Mouse (Mus musculus) forebrain, embryonic 10.5 days (tissue): Measurements from ENCODE around the gene Gm20425. TPM values are rescaled to one million over a fixed set of nuclear protein-coding genes. Genes with fewer than 3 reads are reported as not detected.

ENCODE experiments used
- DNase-seq: peaks from one replicate; pipeline ENCODE4 v3.0.0-alpha.2; 2017; ENCODE audit warnings: low spot score; ENCODE audit errors: extremely low spot score
- H3K27ac ChIP-seq: fragments of 300-500 bp; sonication (generic); 2 replicates; pipeline ENCODE4 v1.5.1; 2016; ENCODE audit warnings: mild to moderate bottlenecking
- H3K27me3 ChIP-seq: fragments of 300-500 bp; sonication (generic); 2 replicates; pipeline ENCODE4 v1.6.1; 2016; ENCODE audit warnings: mild to moderate bottlenecking; ENCODE audit not compliant: poor library complexity, severe bottlenecking
- H3K36me3 ChIP-seq: fragments of 300-500 bp; sonication (generic); replicated peaks from 2 replicates; pipeline ENCODE4 v1.6.1; 2016; ENCODE audit warnings: mild to moderate bottlenecking, moderate library complexity
- H3K4me1 ChIP-seq: fragments of 300-500 bp; sonication (generic); 2 replicates; pipeline ENCODE4 v1.6.1; 2016
- H3K4me3 ChIP-seq: fragments of 300-500 bp; sonication (generic); 2 replicates; pipeline ENCODE4 v1.5.1; 2016; ENCODE audit warnings: mild to moderate bottlenecking, moderate library complexity
- H3K9me3 ChIP-seq: fragments of 300-500 bp; sonication (generic); 2 replicates; pipeline ENCODE4 v1.6.1; 2016; ENCODE audit warnings: mild to moderate bottlenecking, moderate library complexity
- WGBS: fragments of 180-500 bp; shearing (Covaris S2); methylation state at CpG from one replicate; pipeline ENCODE4 v1.1.7; 2016; 5-methylcytosine and 5-hydroxymethylcytosine counted together
- polyA plus RNA-seq: library from polyadenylated mRNA; unstranded; fragments of >200 nt; fragmentation: Nextera tagmentation; extraction: Ambion mirVana; gene quantifications from 2 replicates; pipeline ENCODE4 v1.2.1, GENCODE M21; 2016

Gm20425 gene
- polyA plus RNA-seq, 1 experiment from 2014 or later: not detected

GRCm38 (mm10) chr9:103234059-103234458 is 4.0 kb upstream of the Gm20425 start:
- no peak overlapping the region for H3K27ac ChIP-seq
- no peaks in the 10 kb centered on the region for H3K36me3 ChIP-seq
- no peak for DNase-seq
- H3K4me1 ChIP-seq: peaks cover 16% of the 10 kb centered on the region
- 87% methylated on average over 7 of the region's 7 CpGs for WGBS
- H3K27me3 ChIP-seq: no peaks in the 10 kb centered on the region
- no peaks in the 10 kb centered on the region for H3K9me3 ChIP-seq
- H3K4me3 ChIP-seq: no peak overlapping the region

- Histone ChIP-seq H3K9me3 (no peaks in the 10 kb centered on the region), H3K36me3 (no peaks in the 10 kb centered on the region), H3K4me3 (no peak overlapping the region), H3K27ac (no peak overlapping the region), H3K4me1 (peaks cover 16% of the 10 kb centered on the region), H3K27me3 (no peaks in the 10 kb centered on the region)
- WGBS: 71% methylated on average over 7 of the region's 7 CpGs
- no peak for DNase-seq
Measured at GRCm38 (mm10) chr9:103233006-103233395, 2.9 kb upstream of the Gm20425 start.

GRCm38 (mm10) chr9:103232232-103233005 is 2.3 kb upstream of the Gm20425 start:
- Histone ChIP-seq H3K4me1 (peaks cover 16% of the 10 kb centered on the region), H3K36me3 (no peaks in the 10 kb centered on the region), H3K27me3 (no peaks in the 10 kb centered on the region), H3K9me3 (no peaks in the 10 kb centered on the region), H3K4me3 (no peak overlapping the region), H3K27ac (no peak overlapping the region)
- no peak for DNase-seq
- whole genome bisulfite sequencing: 87% methylated on average over 7 of the region's 7 CpGs

GRCm38 (mm10) chr9:103229037-103229867 is 855 bp downstream of the Gm20425 start:
- DNase-seq: no peak
- Histone ChIP-seq H3K27me3 (no peaks in the 10 kb centered on the region), H3K4me3 (no peak overlapping the region), H3K4me1 (peaks cover 10% of the 10 kb centered on the region), H3K27ac (no peak overlapping the region), H3K36me3 (no peaks in the 10 kb centered on the region), H3K9me3 (no peaks in the 10 kb centered on the region)
- WGBS: 90% methylated on average over 15 of the region's 15 CpGs

GRCm38 (mm10) chr9:103228370-103229003 is 1.6 kb downstream of the Gm20425 start:
- WGBS: 92% methylated on average over 13 of the region's 13 CpGs
- H3K27ac ChIP-seq: no peak overlapping the region
- no peak overlapping the region for H3K4me3 ChIP-seq
- no peak for DNase-seq
- H3K9me3 ChIP-seq: no peaks in the 10 kb centered on the region
- H3K4me1 ChIP-seq: peaks cover 10% of the 10 kb centered on the region
- no peaks in the 10 kb centered on the region for H3K27me3 ChIP-seq
- H3K36me3 ChIP-seq: no peaks in the 10 kb centered on the region

- H3K27me3 ChIP-seq: no peaks in the 10 kb centered on the region
- no peaks in the 10 kb centered on the region for H3K9me3 ChIP-seq
- H3K4me1 ChIP-seq: peaks cover 10% of the 10 kb centered on the region
- H3K27ac ChIP-seq: no peak overlapping the region
- 92% methylated on average over 16 of the region's 16 CpGs for WGBS
- DNase-seq: no peak
- no peaks in the 10 kb centered on the region for H3K36me3 ChIP-seq
- H3K4me3 ChIP-seq: no peak overlapping the region
Measured at GRCm38 (mm10) chr9:103227760-103228159, 2.3 kb downstream of the Gm20425 start.

- Histone ChIP-seq H3K27ac (no peak overlapping the region), H3K36me3 (no peaks in the 10 kb centered on the region), H3K4me1 (peaks cover 10% of the 10 kb centered on the region), H3K27me3 (no peaks in the 10 kb centered on the region), H3K4me3 (no peak overlapping the region), H3K9me3 (no peaks in the 10 kb centered on the region)
- WGBS: 95% methylated on average over 15 of the region's 15 CpGs
- no peak for DNase-seq
Measured at GRCm38 (mm10) chr9:103226806-103227205, 3.3 kb downstream of the Gm20425 start.

GRCm38 (mm10) chr9:103225464-103225863 is 4.6 kb downstream of the Gm20425 start:
- 64% methylated on average over 3 of the region's 3 CpGs for WGBS
- Histone ChIP-seq H3K4me1 (peaks cover 6% of the 10 kb centered on the region), H3K9me3 (no peaks in the 10 kb centered on the region), H3K4me3 (no peak overlapping the region), H3K27me3 (no peaks in the 10 kb centered on the region), H3K36me3 (no peaks in the 10 kb centered on the region), H3K27ac (no peak overlapping the region)
- no peak for DNase-seq

- 90% methylated on average over 7 of the region's 7 CpGs for WGBS
- no peak overlapping the region for H3K4me3 ChIP-seq
Measured at GRCm38 (mm10) chr9:103224721-103225120, 5.4 kb downstream of the Gm20425 start.

GRCm38 (mm10) chr9:103214281-103214680 is 15.8 kb downstream of the Gm20425 start:
- Histone ChIP-seq H3K27ac (no peak overlapping the region), H3K4me1 (peaks cover under 1% of the 10 kb centered on the region), H3K36me3 (no peaks in the 10 kb centered on the region), H3K4me3 (no peak overlapping the region), H3K27me3 (no peaks in the 10 kb centered on the region; the same call in 1 of the 2 replicates), H3K9me3 (no peaks in the 10 kb centered on the region)
- WGBS: 81% methylated on average over 6 of the region's 6 CpGs
- no peak for DNase-seq

More at GRCm38 (mm10) chr9:103224721-103225120, 5.4 kb downstream of the Gm20425 start:
- H3K27ac ChIP-seq: no peak overlapping the region
- H3K36me3 ChIP-seq: no peaks in the 10 kb centered on the region
- DNase-seq: no peak
- H3K4me1 ChIP-seq: no peaks in the 10 kb centered on the region
- H3K9me3 ChIP-seq: no peaks in the 10 kb centered on the region
- no peaks in the 10 kb centered on the region for H3K27me3 ChIP-seq

- Histone ChIP-seq H3K27me3 (no peaks in the 10 kb centered on the region; the same call in 1 of the 2 replicates), H3K9me3 (no peaks in the 10 kb centered on the region), H3K36me3 (no peaks in the 10 kb centered on the region), H3K27ac (no peak overlapping the region), H3K4me1 (peaks cover 6% of the 10 kb centered on the region), H3K4me3 (no peak overlapping the region)
- DNase-seq: no peak
- WGBS: 81% methylated on average over 2 of the region's 2 CpGs
Measured at GRCm38 (mm10) chr9:103213631-103214030, 16.5 kb downstream of the Gm20425 start.

- Histone ChIP-seq H3K36me3 (no peaks in the 10 kb centered on the region), H3K9me3 (no peaks in the 10 kb centered on the region), H3K27me3 (no peaks in the 10 kb centered on the region; the same call in 1 of the 2 replicates), H3K27ac (no peak overlapping the region), H3K4me1 (peaks cover 8% of the 10 kb centered on the region), H3K4me3 (no peak overlapping the region)
- WGBS: 86% methylated on average over 28 of the region's 28 CpGs
- DNase-seq: no peak
Measured at GRCm38 (mm10) chr9:103212654-103213420, 17.3 kb downstream of the Gm20425 start.
